Mouse (Mus musculus) limb, embryonic 11.5 days (tissue): Measurements from ENCODE around the gene Gna11. TPM values are rescaled to one million over a fixed set of nuclear protein-coding genes. Genes with fewer than 3 reads are reported as not detected.

Experiments
- ATAC-seq: fragments of 200-750 bp; cut with Nextera tagmentation; 2 replicates; pipeline ENCODE4 v1.8.0; 2017; ENCODE audit warnings: low read depth; ENCODE audit not compliant: insufficient number of reproducible peaks, low FRiP score, low TSS enrichment
- DNase-seq: peaks from one replicate; pipeline ENCODE4 v3.0.0-alpha.2; 2015; ENCODE audit warnings: low spot score
- H3K27ac ChIP-seq: fragments of 300-500 bp; sonication (generic); replicated peaks from 2 replicates; pipeline ENCODE4 v1.5.1; 2014; ENCODE audit warnings: low read depth, mild to moderate bottlenecking, low read length
- H3K27me3 ChIP-seq: fragments of 300-500 bp; sonication (generic); 2 replicates; pipeline ENCODE4 v1.6.1; 2014; ENCODE audit warnings: mild to moderate bottlenecking, low read length, mixed read lengths; ENCODE audit not compliant: control insufficient read depth, insufficient read depth
- H3K36me3 ChIP-seq: fragments of 300-500 bp; sonication (generic); 2 replicates; pipeline ENCODE4 v1.6.1; 2014; ENCODE audit warnings: mild to moderate bottlenecking, low read length, moderate library complexity, mixed read lengths; ENCODE audit not compliant: control insufficient read depth, insufficient read depth
- H3K4me1 ChIP-seq: fragments of 300-500 bp; sonication (generic); 2 replicates; pipeline ENCODE4 v1.6.1; 2014; ENCODE audit warnings: low read length, mixed read lengths; ENCODE audit not compliant: control insufficient read depth, insufficient read depth
- H3K4me2 ChIP-seq: fragments of 300-500 bp; sonication (generic); 2 replicates; pipeline ENCODE4 v1.6.1; 2014; ENCODE audit warnings: low read depth, mild to moderate bottlenecking, moderate library complexity; ENCODE audit not compliant: severe bottlenecking
- H3K4me3 ChIP-seq: fragments of 300-500 bp; sonication (generic); 2 replicates; pipeline ENCODE4 v1.5.1; 2014; ENCODE audit warnings: low read depth, low read length
- H3K9ac ChIP-seq: fragments of 300-500 bp; sonication (generic); 2 replicates; pipeline ENCODE4 v1.6.1; 2014; ENCODE audit warnings: mild to moderate bottlenecking, low read length
- H3K9me3 ChIP-seq: fragments of 300-500 bp; sonication (generic); 2 replicates; pipeline ENCODE4 v1.6.1; 2016; ENCODE audit warnings: low read length; ENCODE audit not compliant: control insufficient read depth
- WGBS: fragments of 180-500 bp; shearing (Covaris S2); extraction: QIAGEN DNeasy Blood & Tissue Kit; methylation state at CpG from one replicate; pipeline ENCODE4 v1.1.7; 2014; 5-methylcytosine and 5-hydroxymethylcytosine counted together
- polyA plus RNA-seq: library from polyadenylated mRNA; unstranded; fragments of >200 nt; fragmentation: Nextera tagmentation; extraction: Ambion mirVana; gene quantifications from 2 replicates; pipeline ENCODE4 v1.2.1, GENCODE M21; 2014

The Gna11 gene
- polyA plus RNA-seq, 1 experiment from 2014 or later, result 82.1 TPM

DNA sequence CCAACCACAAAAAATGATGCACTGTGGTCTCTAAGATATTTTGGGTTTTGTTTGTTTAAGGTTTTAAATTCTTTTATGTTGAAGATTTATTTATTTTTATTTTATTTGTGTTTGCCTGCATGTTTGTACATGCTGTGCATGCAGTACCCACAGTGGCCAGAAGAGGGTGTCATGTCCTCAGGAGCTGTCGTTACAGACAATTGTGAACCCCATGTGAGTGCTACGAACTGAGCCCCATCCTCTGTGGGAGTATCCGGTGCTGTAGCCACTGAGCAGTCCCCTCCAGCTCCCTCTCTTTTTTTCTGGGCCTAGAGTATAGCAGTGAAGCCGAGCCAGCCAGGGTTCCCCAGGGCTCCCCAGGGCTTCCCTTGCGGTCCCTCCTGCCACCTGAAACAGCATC, 8.2 kb upstream of the Gna11 start:
- Histone ChIP-seq H3K4me1 (0 out of 2 replicates have a peak, but pooled peaks cover 2% of the 10 kb centered on the region), H3K27me3 (no peaks in the 10 kb centered on the region), H3K9ac (no peak overlapping the region), H3K9me3 (no peaks in the 10 kb centered on the region), H3K4me2 (no peak overlapping the region), H3K27ac (no peak overlapping the region), H3K4me3 (no peak overlapping the region), H3K36me3 (no peaks in the 10 kb centered on the region)
- WGBS, result 90% methylated on average over 5 of the region's 5 CpGs
- DNase-seq (no peak), ATAC-seq (no peak)

GRCm38 (mm10) chr10:81551597-81552102, 6.7 kb upstream of the Gna11 start:
- 9% methylated on average over 12 of the region's 12 CpGs for WGBS
- ATAC-seq (peak; percentile 63), DNase-seq (peak; percentile 84)
- 0 out of 2 replicates have a peak, but pooled peaks cover 2% of the 10 kb centered on the region for H3K4me1 ChIP-seq
- no peak overlapping the region for H3K9ac ChIP-seq
- no peaks in the 10 kb centered on the region for H3K9me3 ChIP-seq
- no peak overlapping the region for H3K4me2 ChIP-seq
- H3K4me3 ChIP-seq, result no peak overlapping the region
- no peaks in the 10 kb centered on the region for H3K27me3 ChIP-seq
- no peaks in the 10 kb centered on the region for H3K36me3 ChIP-seq
- H3K27ac ChIP-seq, result no peak overlapping the region

DNA sequence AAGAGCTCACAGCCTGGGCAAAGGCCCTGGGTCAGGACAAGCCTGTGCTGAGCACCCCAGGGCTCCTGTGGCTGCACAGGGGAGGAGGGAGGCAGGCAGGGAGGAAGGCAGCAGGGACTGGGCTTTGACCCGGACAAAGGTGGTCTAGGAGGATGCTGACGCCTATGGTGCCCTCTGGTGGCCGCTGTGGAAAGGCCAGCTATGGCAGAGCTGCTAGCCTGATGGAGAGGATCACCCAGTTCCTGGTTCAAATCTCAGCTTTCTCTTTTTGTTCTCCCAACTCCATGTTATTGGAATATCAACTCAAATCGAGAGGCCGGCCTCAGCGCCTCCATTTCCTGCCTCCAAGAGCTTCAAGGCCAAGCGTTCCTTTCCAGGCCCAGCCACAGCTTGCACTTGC, 5.3 kb upstream of the Gna11 start:
- no peak overlapping the region for H3K4me3 ChIP-seq
- H3K9me3 ChIP-seq, result no peaks in the 10 kb centered on the region
- ATAC-seq, result no peak
- 12% methylated on average over 7 of the region's 7 CpGs for WGBS
- H3K9ac ChIP-seq, result no peak overlapping the region
- H3K36me3 ChIP-seq, result no peaks in the 10 kb centered on the region
- no peaks in the 10 kb centered on the region for H3K27me3 ChIP-seq
- peak; percentile 88 for DNase-seq
- H3K4me2 ChIP-seq, result no peak overlapping the region
- 0 out of 2 replicates have a peak, but pooled peaks cover 2% of the 10 kb centered on the region for H3K4me1 ChIP-seq
- H3K27ac ChIP-seq, result no peak overlapping the region

GRCm38 (mm10) chr10:81548944-81549343, 4.0 kb upstream of the Gna11 start:
- Histone ChIP-seq H3K9me3 (no peaks in the 10 kb centered on the region), H3K4me3 (no peak overlapping the region), H3K4me2 (no peak overlapping the region), H3K9ac (no peak overlapping the region; the same call in 1 of the 2 replicates), H3K27ac (no peak overlapping the region), H3K27me3 (no peaks in the 10 kb centered on the region), H3K36me3 (no peaks in the 10 kb centered on the region), H3K4me1 (peaks cover 4% of the 10 kb centered on the region; the same call in 1 of the 2 replicates)
- DNase-seq (no peak), ATAC-seq (no peak)
- 62% methylated on average over 5 of the region's 5 CpGs for WGBS

- no peak for ATAC-seq
- WGBS, result 91% methylated on average over 13 of the region's 13 CpGs
- Histone ChIP-seq H3K27ac (no peak overlapping the region), H3K9me3 (no peaks in the 10 kb centered on the region), H3K4me2 (no peak overlapping the region), H3K9ac (no peak overlapping the region), H3K36me3 (no peaks in the 10 kb centered on the region), H3K4me3 (no peak overlapping the region), H3K27me3 (no peaks in the 10 kb centered on the region), H3K4me1 (peaks cover 18% of the 10 kb centered on the region)
- DNase-seq, result no peak
Measured at GRCm38 (mm10) chr10:81546788-81547571, 2.0 kb upstream of the Gna11 start.

DNA sequence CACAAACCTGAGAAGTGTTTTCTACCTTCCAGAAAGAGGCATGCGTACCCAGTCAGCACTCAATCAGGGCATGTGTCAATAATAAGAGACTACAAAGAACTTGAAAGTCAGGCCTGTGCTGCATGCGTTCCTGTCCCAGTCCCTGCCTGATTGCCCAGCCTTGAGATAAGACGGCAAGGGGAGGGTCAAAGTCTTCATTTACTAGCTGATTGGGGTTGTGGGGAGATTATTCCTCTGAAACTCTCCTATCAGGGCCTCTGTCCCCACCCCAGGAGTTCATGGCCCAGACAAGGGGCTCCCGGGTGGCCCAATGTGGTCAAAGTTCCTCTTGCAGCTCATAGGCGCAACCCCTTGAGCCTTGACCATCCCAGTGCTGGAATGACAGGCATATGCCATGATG, 1.3 kb upstream of the Gna11 start:
- H3K27me3 ChIP-seq, result no peaks in the 10 kb centered on the region

DNA sequence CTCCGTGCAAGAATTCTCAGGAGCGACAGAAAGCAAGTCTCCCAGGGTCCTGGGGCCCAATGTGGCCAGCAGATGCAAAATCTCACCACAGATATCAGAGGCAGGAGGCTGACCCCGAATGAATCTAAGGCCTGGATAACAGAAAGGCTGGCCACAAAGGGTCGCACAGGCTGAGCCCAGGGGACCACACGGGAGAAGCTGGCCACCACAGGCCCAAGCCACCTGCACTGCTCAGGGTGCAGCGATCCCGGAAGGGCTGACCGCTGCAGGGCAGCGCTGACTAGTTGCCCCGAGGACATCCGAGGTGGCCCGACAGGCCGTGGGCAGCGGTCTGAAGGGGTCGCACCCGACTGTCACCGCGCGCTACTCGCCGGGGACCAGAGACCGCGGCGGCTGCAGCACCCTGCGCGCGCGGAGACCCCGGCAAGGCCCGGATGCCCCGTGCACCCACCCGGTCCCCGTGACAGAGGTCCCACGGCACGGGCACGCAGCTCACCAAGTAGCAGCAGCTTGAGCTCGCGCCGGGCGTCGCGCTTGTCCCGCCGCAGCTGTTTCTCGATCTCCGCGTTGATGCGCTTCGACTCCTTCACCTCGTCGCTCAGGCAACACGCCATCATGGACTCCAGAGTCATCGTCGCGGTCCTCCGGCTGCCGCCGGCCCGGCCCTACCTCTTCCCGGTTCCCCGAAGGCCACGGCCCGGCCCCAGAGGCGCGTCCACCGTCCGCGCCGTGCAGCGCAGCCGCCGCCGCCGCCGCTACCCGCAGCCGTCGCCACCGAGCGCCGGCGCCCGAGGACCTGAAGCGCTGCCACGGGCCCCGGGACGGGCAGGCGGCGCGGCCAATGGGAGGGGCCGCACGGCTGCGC, 462 bp downstream of the Gna11 start:
- H3K9ac ChIP-seq, result peak overlapping the region; percentile 86
- H3K4me3 ChIP-seq, result peak overlapping the region; percentile 64
- no peaks in the 10 kb centered on the region for H3K27me3 ChIP-seq
- WGBS, result under 1% methylated on average over 86 of the region's 93 CpGs
- H3K27ac ChIP-seq, result peak overlapping the region; percentile 8; the same call in 1 of the 2 replicates
- peaks cover 16% of the 10 kb centered on the region for H3K4me1 ChIP-seq
- peak overlapping the region; percentile 94 for H3K4me2 ChIP-seq
- no peak for DNase-seq
- no peaks in the 10 kb centered on the region for H3K36me3 ChIP-seq
- ATAC-seq, result peak; percentile 11; the same call in 1 of the 2 replicates
- H3K9me3 ChIP-seq, result no peaks in the 10 kb centered on the region

More for the DNA sequence above, 1.3 kb upstream of the Gna11 start:
- no peaks in the 10 kb centered on the region for H3K36me3 ChIP-seq
- H3K4me2 ChIP-seq, result no peak overlapping the region
- H3K9ac ChIP-seq, result no peak overlapping the region
- 75% methylated on average over 5 of the region's 5 CpGs for WGBS
- ATAC-seq (no peak), DNase-seq (no peak)
- no peak overlapping the region for H3K27ac ChIP-seq
- H3K4me3 ChIP-seq, result no peak overlapping the region
- H3K4me1 ChIP-seq, result peaks cover 18% of the 10 kb centered on the region
- H3K9me3 ChIP-seq, result no peaks in the 10 kb centered on the region

GRCm38 (mm10) chr10:81543633-81544032, 1.4 kb downstream of the Gna11 start:
- WGBS, result 77% methylated on average over 1 of the region's 1 CpGs
- peak overlapping the region; percentile 86 for H3K9ac ChIP-seq
- peak overlapping the region; percentile 94 for H3K4me2 ChIP-seq
- ATAC-seq (no peak), DNase-seq (no peak)
- H3K27ac ChIP-seq, result no peak overlapping the region
- no peaks in the 10 kb centered on the region for H3K9me3 ChIP-seq
- no peaks in the 10 kb centered on the region for H3K27me3 ChIP-seq
- peak overlapping the region; percentile 64 for H3K4me3 ChIP-seq
- H3K4me1 ChIP-seq, result peaks cover 16% of the 10 kb centered on the region
- no peaks in the 10 kb centered on the region for H3K36me3 ChIP-seq
